Mouse (Mus musculus): ENCODE results near the gene Rps17.

- no peak for TF ChIP-seq CTCF (IDR thresholded peaks at IDR 0.05; ENCODE audit: control insufficient read depth, insufficient read depth, low read length)
- no peak for TF ChIP-seq POLR2A (IDR thresholded peaks at IDR 0.05; ENCODE audit: borderline replicate concordance, control insufficient read depth, low read depth, low read length)
Observed at GRCm38 (mm10) chr7:81309247-81309646, 35.8 kb downstream of the Rps17 start.

Data from bone marrow, adult 2 months (tissue).